Mouse (Mus musculus): ENCODE data around the gene Mesp2.

Mesp2 gene

GRCm38 (mm10) chr7:79803887-79804286, 6.6 kb upstream of the Mesp2 start:
- no peak for DNase-seq (ENCODE audit: low spot score in 2 of 2)

GRCm38 (mm10) chr7:79808561-79808960, 2.0 kb upstream of the Mesp2 start:
- no peak for DNase-seq (ENCODE audit: low spot score in 2 of 2)

- DNase-seq (ENCODE audit: low spot score in 2 of 2), result no peak
Observed at GRCm38 (mm10) chr7:79813409-79813808, 2.9 kb downstream of the Mesp2 start.

- no peak for DNase-seq (ENCODE audit: low spot score in 2 of 2)
Observed at GRCm38 (mm10) chr7:79818321-79818720, 7.8 kb downstream of the Mesp2 start.

GRCm38 (mm10) chr7:79819515-79819914, 9.0 kb downstream of the Mesp2 start:
- no peak for DNase-seq (ENCODE audit: low spot score in 2 of 2)

- no peak for DNase-seq (ENCODE audit: low spot score in 2 of 2)
Observed at GRCm38 (mm10) chr7:79819996-79820395, 9.5 kb downstream of the Mesp2 start.

GRCm38 (mm10) chr7:79822092-79822695, 11.7 kb downstream of the Mesp2 start:
- DNase-seq (ENCODE audit: low spot score in 2 of 2), result no peak

- no peak for DNase-seq (ENCODE audit: low spot score in 2 of 2)
Observed at GRCm38 (mm10) chr7:79828341-79828740, 17.8 kb downstream of the Mesp2 start.

GRCm38 (mm10) chr7:79831145-79831544, 20.6 kb downstream of the Mesp2 start:
- DNase-seq (ENCODE audit: low spot score in 2 of 2), result no peak

GRCm38 (mm10) chr7:79831585-79831984, 21.1 kb downstream of the Mesp2 start:
- DNase-seq (ENCODE audit: low spot score in 2 of 2), result no peak

- no peak for DNase-seq (ENCODE audit: low spot score in 2 of 2)
Observed at GRCm38 (mm10) chr7:79832980-79833379, 22.5 kb downstream of the Mesp2 start.

GRCm38 (mm10) chr7:79835196-79835595, 24.7 kb downstream of the Mesp2 start:
- no peak for DNase-seq (ENCODE audit: low spot score in 2 of 2)

- no peak for DNase-seq (ENCODE audit: low spot score in 2 of 2)
Observed at GRCm38 (mm10) chr7:79837247-79837646, 26.7 kb downstream of the Mesp2 start.

- no peak for DNase-seq (ENCODE audit: low spot score in 2 of 2)
Observed at GRCm38 (mm10) chr7:79842163-79842562, 31.6 kb downstream of the Mesp2 start.

GRCm38 (mm10) chr7:79844090-79844802, 33.7 kb downstream of the Mesp2 start:
- DNase-seq (ENCODE audit: low spot score in 2 of 2), result no peak

GRCm38 (mm10) chr7:79846342-79846741, 35.8 kb downstream of the Mesp2 start:
- DNase-seq (ENCODE audit: low spot score in 2 of 2), result no peak

GRCm38 (mm10) chr7:79847456-79848451, 37.2 kb downstream of the Mesp2 start:
- DNase-seq (ENCODE audit: low spot score in 2 of 2), result no peak

- DNase-seq (ENCODE audit: low spot score in 2 of 2), result no peak
Observed at GRCm38 (mm10) chr7:79856305-79856704, 45.8 kb downstream of the Mesp2 start.

- DNase-seq (ENCODE audit: low spot score in 2 of 2), result no peak
Observed at GRCm38 (mm10) chr7:79858202-79858934, 47.8 kb downstream of the Mesp2 start.

GRCm38 (mm10) chr7:79858956-79859630, 48.6 kb downstream of the Mesp2 start:
- no peak for DNase-seq (ENCODE audit: low spot score in 2 of 2)

GRCm38 (mm10) chr7:79860811-79861210, 50.3 kb downstream of the Mesp2 start, which contains the start of gene Anpep:
Gene Anpep (minus strand): TSS chr7:79861059.
- DNase-seq (ENCODE audit: low spot score in 2 of 2), result no peak

Data from frontal cortex, postnatal 10 days (tissue).